Mouse (Mus musculus) 416B (cell line): ENCODE data around the gene Skp1a.

ENCODE experiments used
- DNase-seq: peaks from one replicate; pipeline ENCODE4 v3.0.0; 2011; ENCODE audit warnings: low read depth

Gene Skp1a

GRCm38 (mm10) chr11:52253674-52254375 lies 22.0 kb downstream of the Skp1a start:
- DNase-seq = peak; percentile 67

- DNase-seq = no peak
Observed at GRCm38 (mm10) chr11:52255077-52255476, 23.3 kb downstream of the Skp1a start.

GRCm38 (mm10) chr11:52257376-52257775 lies 25.6 kb downstream of the Skp1a start:
- no peak for DNase-seq

- DNase-seq = no peak
Observed at GRCm38 (mm10) chr11:52258711-52259110, 26.9 kb downstream of the Skp1a start.

GRCm38 (mm10) chr11:52260878-52261277 lies 29.1 kb downstream of the Skp1a start:
- peak; percentile 59 for DNase-seq

- DNase-seq = peak; percentile 85
Observed at GRCm38 (mm10) chr11:52261937-52262336, 30.1 kb downstream of the Skp1a start.

- no peak for DNase-seq
Observed at GRCm38 (mm10) chr11:52262338-52262737, 30.5 kb downstream of the Skp1a start.

- no peak for DNase-seq
Observed at GRCm38 (mm10) chr11:52264871-52265270, 33.1 kb downstream of the Skp1a start.

GRCm38 (mm10) chr11:52265616-52266307 lies 34.0 kb downstream of the Skp1a start:
- no peak for DNase-seq

GRCm38 (mm10) chr11:52267271-52267670 lies 35.5 kb downstream of the Skp1a start:
- DNase-seq = no peak

- peak; percentile 28 for DNase-seq
Observed at GRCm38 (mm10) chr11:52268104-52268835, 36.5 kb downstream of the Skp1a start.

GRCm38 (mm10) chr11:52269841-52270240 lies 38.0 kb downstream of the Skp1a start:
- DNase-seq = no peak

- DNase-seq = no peak
Observed at GRCm38 (mm10) chr11:52271765-52272495, 40.1 kb downstream of the Skp1a start.

GRCm38 (mm10) chr11:52272619-52273018 lies 40.8 kb downstream of the Skp1a start:
- DNase-seq = no peak

GRCm38 (mm10) chr11:52273183-52273941 lies 41.6 kb downstream of the Skp1a start:
- DNase-seq = no peak

- DNase-seq = no peak
Observed at GRCm38 (mm10) chr11:52273942-52274330, 42.1 kb downstream of the Skp1a start.

- DNase-seq = no peak
Observed at GRCm38 (mm10) chr11:52274456-52275112, 42.8 kb downstream of the Skp1a start.

GRCm38 (mm10) chr11:52275366-52275765 lies 43.6 kb downstream of the Skp1a start:
- no peak for DNase-seq

- DNase-seq = no peak
Observed at GRCm38 (mm10) chr11:52275774-52276555, 44.2 kb downstream of the Skp1a start.

- no peak for DNase-seq
Observed at GRCm38 (mm10) chr11:52276961-52277391, 45.2 kb downstream of the Skp1a start.
